Mouse (Mus musculus) heart, postnatal 0 days (tissue): ENCODE data around the gene Rsph9. TPM values are rescaled to one million over a fixed set of nuclear protein-coding genes. Genes with fewer than 3 reads are reported as not detected.

Experiments
- ATAC-seq: fragments of 200-750 bp; cut with Nextera tagmentation; 2 replicates; pipeline ENCODE4 v1.8.0; 2017; ENCODE audit warnings: low read depth, moderate number of reproducible peaks, moderate library complexity; ENCODE audit not compliant: insufficient read depth
- DNase-seq: peaks from one replicate; pipeline ENCODE4 v3.0.0-alpha.2; 2016; ENCODE audit warnings: low spot score
- H3K27ac ChIP-seq: fragments of 300-500 bp; sonication (generic); 2 replicates; pipeline ENCODE4 v1.5.1; 2014; ENCODE audit warnings: low read depth, mild to moderate bottlenecking
- H3K27me3 ChIP-seq: fragments of 300-500 bp; sonication (generic); 2 replicates; pipeline ENCODE4 v1.6.1; 2014; ENCODE audit warnings: low read length, mixed read lengths; ENCODE audit not compliant: control insufficient read depth, insufficient read depth
- H3K36me3 ChIP-seq: fragments of 300-500 bp; sonication (generic); replicated peaks from 2 replicates; pipeline ENCODE4 v1.6.1; 2014; ENCODE audit warnings: low read length, mixed read lengths; ENCODE audit not compliant: control insufficient read depth, insufficient read depth
- H3K4me1 ChIP-seq: fragments of 300-500 bp; sonication (generic); 2 replicates; pipeline ENCODE4 v1.6.1; 2014; ENCODE audit warnings: antibody characterized with exemption; ENCODE audit not compliant: control insufficient read depth, insufficient read depth
- H3K4me2 ChIP-seq: fragments of 300-500 bp; sonication (generic); 2 replicates; pipeline ENCODE4 v1.6.1; 2014; ENCODE audit warnings: low read depth, mild to moderate bottlenecking, low read length, moderate library complexity
- H3K4me3 ChIP-seq: fragments of 300-500 bp; sonication (generic); 2 replicates; pipeline ENCODE4 v1.5.1; 2014; ENCODE audit warnings: low read depth, low read length
- H3K9ac ChIP-seq: fragments of 300-500 bp; sonication (generic); replicated peaks from 2 replicates; pipeline ENCODE4 v1.6.1; 2014; ENCODE audit warnings: low read depth, low read length, mixed read lengths
- H3K9me3 ChIP-seq: fragments of 300-500 bp; sonication (generic); replicated peaks from 2 replicates; pipeline ENCODE4 v1.6.1; 2016; ENCODE audit warnings: low read length; ENCODE audit not compliant: control insufficient read depth
- CTCF ChIP-seq: IDR thresholded peaks from 2 replicates; pipeline ENCODE4 v1.5.1; 2016; ENCODE audit warnings: antibody characterized with exemption, control low read depth, low read depth
- EP300 ChIP-seq: IDR thresholded peaks from 2 replicates; pipeline ENCODE4 v1.6.1; 2016; ENCODE audit warnings: antibody characterized with exemption, low read depth
- WGBS: fragments of 180-500 bp; shearing (Covaris S2); extraction: QIAGEN DNeasy Blood & Tissue Kit; methylation state at CpG from one replicate; pipeline ENCODE4 v1.1.7; 2014; 5-methylcytosine and 5-hydroxymethylcytosine counted together
- polyA plus RNA-seq: library from polyadenylated mRNA; unstranded; fragments of >200 nt; fragmentation: Nextera tagmentation; extraction: Ambion mirVana; gene quantifications from 2 replicates; pipeline ENCODE4 v1.2.1, GENCODE M21; 2015
- total RNA-seq: library from RNA; depleted of rRNA; stranded (reverse); fragments of >200 nt; gene quantifications from 2 replicates; pipeline ENCODE4 v1.2.3, GENCODE M21; 2014; ENCODE audit warnings: low replicate concordance

Gene Rsph9
- total and polyA plus RNA-seq, 2 experiments from 2014 or later, result 0.27 to 4.2 TPM

GRCm38 (mm10) chr17:46115489-46115888 lies 28.5 kb downstream of the Rsph9 start:
- Histone ChIP-seq H3K4me3 (no peak overlapping the region), H3K27ac (no peak overlapping the region), H3K4me1 (peaks cover 8% of the 10 kb centered on the region), H3K4me2 (no peak overlapping the region), H3K36me3 (peaks cover 32% of the 10 kb centered on the region), H3K9ac (no peak overlapping the region), H3K27me3 (no peaks in the 10 kb centered on the region), H3K9me3 (no peaks in the 10 kb centered on the region)
- TF ChIP-seq EP300 (no peak), CTCF (no peak)
- DNase-seq (no peak), ATAC-seq (no peak)
- 38% methylated on average over 2 of the region's 2 CpGs for WGBS

GRCm38 (mm10) chr17:46110402-46111289 lies 33.4 kb downstream of the Rsph9 start, which contains the start of gene Mrps18a:
TSS of gene Mrps18a (plus strand) at chr17:46110986.
- peak; percentile 96 for ATAC-seq
- H3K4me2 ChIP-seq, result peak within 1 kb of the TSS; percentile 81
- peaks cover 9% of the 10 kb centered on the region for H3K27me3 ChIP-seq
- H3K36me3 ChIP-seq, result 0 out of 2 replicates have a peak, but pooled peaks cover 4% of the 10 kb centered on the region
- peak within 1 kb of the TSS; percentile 89 for H3K4me3 ChIP-seq
- peak; percentile 84 for DNase-seq
- H3K4me1 ChIP-seq, result peaks cover 8% of the 10 kb centered on the region
- no peaks in the 10 kb centered on the region for H3K9me3 ChIP-seq
- peak within 1 kb of the TSS; percentile 62 for H3K27ac ChIP-seq
- peak within 1 kb of the TSS; percentile 82 for H3K9ac ChIP-seq
- WGBS, result 5% methylated on average over 38 of the region's 38 CpGs
- TF ChIP-seq CTCF, result no peak
- 0 out of 2 replicates have a peak, but pooled peaks have one; percentile 58 for TF ChIP-seq EP300

- Histone ChIP-seq H3K4me1 (peaks cover 8% of the 10 kb centered on the region), H3K9me3 (no peaks in the 10 kb centered on the region), H3K4me2 (no peak overlapping the region), H3K9ac (no peak overlapping the region), H3K27me3 (peaks cover 9% of the 10 kb centered on the region), H3K36me3 (0 out of 2 replicates have a peak, but pooled peaks cover 4% of the 10 kb centered on the region), H3K27ac (no peak overlapping the region), H3K4me3 (no peak overlapping the region)
- no peak for ATAC-seq
- TF ChIP-seq EP300 (no peak), CTCF (no peak)
- WGBS, result 67% methylated on average over 4 of the region's 4 CpGs
- no peak for DNase-seq
These were observed 35.7 kb downstream of the Rsph9 start for GRCm38 (mm10) chr17:46108286-46108685.

GRCm38 (mm10) chr17:46104487-46104886 lies 39.5 kb downstream of the Rsph9 start:
- Histone ChIP-seq H3K9ac (no peak overlapping the region), H3K27me3 (peaks cover 3% of the 10 kb centered on the region; the same call in 1 of the 2 replicates), H3K4me2 (0 out of 2 replicates have a peak overlapping the region, but pooled peaks have one; percentile 10), H3K36me3 (no peaks in the 10 kb centered on the region), H3K9me3 (no peaks in the 10 kb centered on the region), H3K27ac (no peak overlapping the region; the same call in 1 of the 2 replicates), H3K4me1 (no peaks in the 10 kb centered on the region), H3K4me3 (no peak overlapping the region)
- DNase-seq (peak; percentile 34), ATAC-seq (peak; percentile 75)
- 23% methylated on average over 12 of the region's 12 CpGs for WGBS
- TF ChIP-seq CTCF (no peak), EP300 (no peak)

- DNase-seq (no peak), ATAC-seq (no peak)
- Histone ChIP-seq H3K9ac (no peak overlapping the region), H3K4me2 (no peak overlapping the region), H3K36me3 (no peaks in the 10 kb centered on the region), H3K27ac (no peak overlapping the region), H3K4me3 (no peak overlapping the region), H3K27me3 (no peaks in the 10 kb centered on the region), H3K4me1 (0 out of 2 replicates have a peak, but pooled peaks cover 5% of the 10 kb centered on the region), H3K9me3 (no peaks in the 10 kb centered on the region)
- TF ChIP-seq CTCF (no peak), EP300 (no peak)
- WGBS, result 72% methylated on average over 8 of the region's 8 CpGs
These were observed 41.3 kb downstream of the Rsph9 start for GRCm38 (mm10) chr17:46102608-46103159.
